Mouse (Mus musculus): Measurements from ENCODE around the gene Ltbp3.

Ltbp3 gene

GRCm38 (mm10) chr19:5806809-5807205 lies 66.1 kb downstream of the Ltbp3 start:
- no peak for DNase-seq (ENCODE audit: low spot score)

GRCm38 (mm10) chr19:5807740-5808139 lies 67.0 kb downstream of the Ltbp3 start:
- DNase-seq (ENCODE audit: low spot score), result no peak

Measured in adipocyte (in vitro differentiated cells).